Mouse (Mus musculus) 3134 (cell line): ENCODE measurements at regions not wholly inside any gene's neighbourhood (a gene's known extent, or its start where the extent isn't known, plus 50 kb on each side); places are given as distances from the start of the nearest gene placed in this dataset.

Experiments
- DNase-seq: peaks from one replicate; pipeline ENCODE4 v3.0.0-alpha.2; 2011; ENCODE audit warnings: low spot score; ENCODE audit not compliant: insufficient read length; ENCODE audit errors: extremely low read depth

GRCm38 (mm10) chr12:94105582-94106162 lies 1586.4 kb upstream of the Flrt2 start:
- DNase-seq = no peak

- no peak for DNase-seq
These were observed 1541.9 kb upstream of the Flrt2 start for GRCm38 (mm10) chr12:94150143-94150542.

- DNase-seq = no peak
These were observed 1536.7 kb upstream of the Flrt2 start for GRCm38 (mm10) chr12:94155110-94155858.

- DNase-seq = no peak
These were observed 1509.7 kb upstream of the Flrt2 start for GRCm38 (mm10) chr12:94182358-94182757.

- DNase-seq = no peak
These were observed 1501.4 kb upstream of the Flrt2 start for GRCm38 (mm10) chr12:94190620-94191081.

- DNase-seq = no peak
These were observed 1474.1 kb upstream of the Flrt2 start for GRCm38 (mm10) chr12:94217906-94218305.

- no peak for DNase-seq
These were observed 1462.1 kb upstream of the Flrt2 start for GRCm38 (mm10) chr12:94229894-94230293.

- no peak for DNase-seq
These were observed 1446.7 kb upstream of the Flrt2 start for GRCm38 (mm10) chr12:94245366-94245765.

GRCm38 (mm10) chr12:94247362-94247761 lies 1444.7 kb upstream of the Flrt2 start:
- no peak for DNase-seq

- no peak for DNase-seq
These were observed 1438.9 kb upstream of the Flrt2 start for GRCm38 (mm10) chr12:94252957-94253633.

GRCm38 (mm10) chr12:94280946-94281345 lies 1411.1 kb upstream of the Flrt2 start:
- DNase-seq = no peak

- no peak for DNase-seq
These were observed 1409.1 kb upstream of the Flrt2 start for GRCm38 (mm10) chr12:94282931-94283330.

- no peak for DNase-seq
These were observed 1408.5 kb upstream of the Flrt2 start for GRCm38 (mm10) chr12:94283572-94283971.

- no peak for DNase-seq
These were observed 1394.2 kb upstream of the Flrt2 start for GRCm38 (mm10) chr12:94297864-94298263.

GRCm38 (mm10) chr12:94332351-94332750 lies 1359.7 kb upstream of the Flrt2 start:
- no peak for DNase-seq

GRCm38 (mm10) chr12:94334671-94335070 lies 1357.4 kb upstream of the Flrt2 start:
- DNase-seq = no peak

GRCm38 (mm10) chr12:94349623-94350156 lies 1342.3 kb upstream of the Flrt2 start:
- DNase-seq = no peak

GRCm38 (mm10) chr12:94364269-94364668 lies 1327.8 kb upstream of the Flrt2 start:
- DNase-seq = no peak

GRCm38 (mm10) chr12:94399991-94400390 lies 1292.0 kb upstream of the Flrt2 start:
- no peak for DNase-seq

- no peak for DNase-seq
These were observed 1271.1 kb upstream of the Flrt2 start for GRCm38 (mm10) chr12:94420918-94421317.

- no peak for DNase-seq
These were observed 1270.3 kb upstream of the Flrt2 start for GRCm38 (mm10) chr12:94421743-94422142.
